8 mouse cellular contexts compared by ENCODE assay signal in the genomic region with DNA sequence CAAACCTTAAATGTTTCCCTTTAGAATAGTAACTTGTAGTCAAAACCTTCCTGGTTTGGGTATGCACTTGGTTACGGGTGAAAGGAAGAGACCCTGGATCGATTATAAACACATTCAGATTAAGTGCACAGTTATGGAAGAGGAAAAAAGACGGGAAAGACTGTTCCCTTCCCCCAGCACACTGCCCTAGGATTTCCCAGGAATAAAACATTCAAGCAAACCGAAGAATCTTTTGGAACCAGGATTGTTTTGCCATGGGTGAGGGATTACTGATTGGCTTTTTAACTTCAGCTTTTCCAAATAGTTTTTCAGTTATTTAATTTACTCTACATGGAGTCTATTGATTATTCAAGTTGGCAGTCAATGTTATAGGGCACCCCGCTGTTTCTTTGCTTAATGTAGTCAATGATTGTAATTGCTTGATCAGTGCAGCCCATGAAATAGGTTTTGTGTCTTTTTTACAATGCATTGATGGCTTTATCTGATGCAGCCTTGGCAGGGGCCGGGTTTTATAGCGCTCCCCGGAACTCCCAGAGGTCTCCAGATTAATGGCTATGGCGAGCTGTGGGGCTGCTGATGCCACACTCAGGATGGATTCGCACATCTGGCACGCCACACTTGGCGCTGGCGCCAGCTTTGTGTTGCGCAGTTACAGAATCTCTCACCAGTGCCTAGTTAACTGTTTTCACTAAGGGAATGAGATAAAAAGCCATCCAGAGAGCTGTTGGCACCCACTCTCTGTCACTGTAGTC.
A peak's percentile ranks its signal among the peaks of the same experiment; 100 is the strongest.
DNase-seq lines count a peak whose midpoint lies in the region; ATAC-seq lines count a peak whose summit lies in the region.
"Had no signal": no experiment of that assay in that cellular context is flagged by ENCODE, and none has a peak within 500 bp of the region (broad histone marks: within the 10 kb centered on the region; RNA-seq: fewer than 3 reads in every experiment).

No protein-coding gene starts in this region.

- DNase-seq in lung, postnatal 10 days: peak; percentile 13
- DNase-seq in lung, postnatal 36 days: no peak
- peak; percentile 87 for DNase-seq in midbrain, embryonic 11.5 days (ENCODE audit: low spot score, missing footprints)
- no peak for DNase-seq in ovary, postnatal 10 days (ENCODE audit: low spot score)
- no peak for DNase-seq in heart, postnatal 14 days
- DNase-seq in adrenal gland, adult 18-20 months (ENCODE audit: low spot score in 2 of 2): no peak

- H3K4me2 ChIP-seq in hindbrain, embryonic 12.5 days (replicated peaks): peak overlapping the region; percentile 9
- H3K4me2 ChIP-seq in midbrain, embryonic 11.5 days: no peak overlapping the region

- no peaks in the 10 kb centered on the region for H3K27me3 ChIP-seq in hindbrain, embryonic 12.5 days
- no peaks in the 10 kb centered on the region for H3K27me3 ChIP-seq in midbrain, embryonic 11.5 days (ENCODE audit: control insufficient read depth, insufficient read depth, low read length)

- WGBS in hindbrain, embryonic 12.5 days: 46% methylated on average over 14 of the region's 14 CpGs
- 41% methylated on average over 14 of the region's 14 CpGs for WGBS in midbrain, embryonic 11.5 days

- H3K27ac ChIP-seq in hindbrain, embryonic 12.5 days: peak overlapping the region; percentile 55
- H3K27ac ChIP-seq in midbrain, embryonic 11.5 days (ENCODE audit: low read depth, low read length): no peak overlapping the region
- H3K27ac ChIP-seq: left cerebral cortex, adult 2 months had no signal

- no peak overlapping the region for H3K4me3 ChIP-seq in hindbrain, embryonic 12.5 days
- no peak overlapping the region for H3K4me3 ChIP-seq in midbrain, embryonic 11.5 days (ENCODE audit: low read depth, low read length)
- H3K4me3 ChIP-seq: left cerebral cortex, adult 2 months had no signal

- no peaks in the 10 kb centered on the region for H3K36me3 ChIP-seq in hindbrain, embryonic 12.5 days
- no peaks in the 10 kb centered on the region for H3K36me3 ChIP-seq in midbrain, embryonic 11.5 days (ENCODE audit: control insufficient read depth, insufficient read depth, low read length)

- peaks cover 8% of the 10 kb centered on the region for H3K4me1 ChIP-seq in hindbrain, embryonic 12.5 days
- H3K4me1 ChIP-seq in midbrain, embryonic 11.5 days (ENCODE audit: control insufficient read depth, insufficient read depth, low read length): peaks cover 9% of the 10 kb centered on the region; the same call in 1 of the 2 replicates

- no peak overlapping the region for H3K9ac ChIP-seq in hindbrain, embryonic 12.5 days
- H3K9ac ChIP-seq in midbrain, embryonic 11.5 days (ENCODE audit: low read length): no peak overlapping the region

- intact Hi-C loops in heart, postnatal 14 days (cut with DNase I): no loop called here

- no peaks in the 10 kb centered on the region for H3K9me3 ChIP-seq in hindbrain, embryonic 12.5 days (replicated peaks)
- H3K9me3 ChIP-seq in midbrain, embryonic 11.5 days (ENCODE audit: control insufficient read depth, low read length): no peaks in the 10 kb centered on the region

- ATAC-seq in hindbrain, embryonic 12.5 days (ENCODE audit: low FRiP score): peak; percentile 75; the same call in 1 of the 2 replicates
- ATAC-seq in midbrain, embryonic 11.5 days (ENCODE audit: low FRiP score): peak; percentile 44; the same call in 1 of the 2 replicates

Comparison
In these comparisons a context has a peak if more than half of its experiments do, and no peak if none do; other contexts are left out.
1. DNase-seq: peak in lung, postnatal 10 days (single experiment) and midbrain, embryonic 11.5 days (single experiment); none in lung, postnatal 36 days (single experiment), ovary, postnatal 10 days (single experiment), heart, postnatal 14 days (0 of 2) and adrenal gland, adult 18-20 months (0 of 2).